ENCODE assay signal across 19 mouse cellular contexts in genomic region chr5:139118961-139119276, GRCm38 (mm10). TPM values are rescaled to one million over a fixed set of nuclear protein-coding genes. Genes with fewer than 3 reads are reported as not detected.
"Had no signal": no experiment of that assay in that cellular context is flagged by ENCODE, and none has a peak within 500 bp of the region (broad histone marks: within the 10 kb centered on the region; RNA-seq: fewer than 3 reads in every experiment).

No protein-coding gene starts in this region.

- H3K27me3 ChIP-seq: kidney, embryonic 15.5 days; limb, embryonic 12.5 days; limb, embryonic 15.5 days; lung, embryonic 15.5 days; neural tube, embryonic 12.5 days; neural tube, embryonic 15.5 days; stomach, embryonic 15.5 days had no signal

- H3K4me2 ChIP-seq: kidney, embryonic 15.5 days; limb, embryonic 12.5 days; limb, embryonic 15.5 days; liver, embryonic 11.5 days; lung, embryonic 15.5 days; midbrain, embryonic 11.5 days; neural tube, embryonic 12.5 days; neural tube, embryonic 15.5 days; stomach, embryonic 15.5 days had no signal

- ATAC-seq: liver, postnatal 0 days had no signal

- H3K4me3 ChIP-seq: kidney, embryonic 15.5 days; limb, embryonic 12.5 days; limb, embryonic 15.5 days; lung, embryonic 15.5 days; neural tube, embryonic 12.5 days; neural tube, embryonic 15.5 days; stomach, embryonic 15.5 days had no signal

- DNase-seq: kidney, adult 8-10 months; left cerebral cortex, postnatal 4 days; liver, postnatal 0 days; midbrain, embryonic 14.5 days; right cerebral cortex, adult 18-20 months; right cerebral cortex, postnatal 14 days; right cerebral cortex, postnatal 4 days; thymus, postnatal 36 days had no signal

- H3K9ac ChIP-seq: kidney, embryonic 15.5 days; limb, embryonic 12.5 days; limb, embryonic 15.5 days; liver, embryonic 14.5 days; liver, postnatal 0 days; lung, embryonic 15.5 days; neural tube, embryonic 12.5 days; neural tube, embryonic 15.5 days; stomach, embryonic 15.5 days had no signal

- H3K36me3 ChIP-seq: limb, embryonic 12.5 days; limb, embryonic 15.5 days; lung, embryonic 15.5 days; neural tube, embryonic 12.5 days; stomach, embryonic 15.5 days had no signal

- H3K9me3 ChIP-seq: kidney, embryonic 15.5 days; limb, embryonic 12.5 days; limb, embryonic 15.5 days; lung, embryonic 15.5 days; neural tube, embryonic 12.5 days; neural tube, embryonic 15.5 days; stomach, embryonic 15.5 days had no signal

- H3K4me1 ChIP-seq: limb, embryonic 15.5 days; lung, embryonic 15.5 days; neural tube, embryonic 12.5 days; neural tube, embryonic 15.5 days had no signal

- H3K27ac ChIP-seq: kidney, embryonic 15.5 days; limb, embryonic 12.5 days; limb, embryonic 15.5 days; liver, embryonic 14.5 days; lung, embryonic 15.5 days; neural tube, embryonic 12.5 days; neural tube, embryonic 15.5 days; stomach, embryonic 15.5 days had no signal

RNA-seq across cellular contexts. Expression of gene Prkar1b, which starts 30.9 kb away (rescaled TPM):
- total RNA-seq: megakaryocyte-erythroid progenitor cell, adult 5-6 weeks had no signal
